Mouse (Mus musculus) cerebellum, adult 2 months (tissue): ENCODE results near the gene Bcar1.

ENCODE experiments used
- CTCF ChIP-seq: fragments of 200-500 bp; IDR thresholded peaks from 2 replicates; pipeline ENCODE4 v1.5.1; 2011; ENCODE audit warnings: low read depth, mild to moderate bottlenecking, control low read depth, low read length, moderate library complexity, borderline replicate concordance; ENCODE audit not compliant: insufficient read depth
- POLR2A ChIP-seq: fragments of 200-500 bp; IDR thresholded peaks from 2 replicates; pipeline ENCODE4 v1.6.1; 2011; ENCODE audit warnings: low read length, control low read depth, borderline replicate concordance; ENCODE audit not compliant: insufficient read depth

DNA sequence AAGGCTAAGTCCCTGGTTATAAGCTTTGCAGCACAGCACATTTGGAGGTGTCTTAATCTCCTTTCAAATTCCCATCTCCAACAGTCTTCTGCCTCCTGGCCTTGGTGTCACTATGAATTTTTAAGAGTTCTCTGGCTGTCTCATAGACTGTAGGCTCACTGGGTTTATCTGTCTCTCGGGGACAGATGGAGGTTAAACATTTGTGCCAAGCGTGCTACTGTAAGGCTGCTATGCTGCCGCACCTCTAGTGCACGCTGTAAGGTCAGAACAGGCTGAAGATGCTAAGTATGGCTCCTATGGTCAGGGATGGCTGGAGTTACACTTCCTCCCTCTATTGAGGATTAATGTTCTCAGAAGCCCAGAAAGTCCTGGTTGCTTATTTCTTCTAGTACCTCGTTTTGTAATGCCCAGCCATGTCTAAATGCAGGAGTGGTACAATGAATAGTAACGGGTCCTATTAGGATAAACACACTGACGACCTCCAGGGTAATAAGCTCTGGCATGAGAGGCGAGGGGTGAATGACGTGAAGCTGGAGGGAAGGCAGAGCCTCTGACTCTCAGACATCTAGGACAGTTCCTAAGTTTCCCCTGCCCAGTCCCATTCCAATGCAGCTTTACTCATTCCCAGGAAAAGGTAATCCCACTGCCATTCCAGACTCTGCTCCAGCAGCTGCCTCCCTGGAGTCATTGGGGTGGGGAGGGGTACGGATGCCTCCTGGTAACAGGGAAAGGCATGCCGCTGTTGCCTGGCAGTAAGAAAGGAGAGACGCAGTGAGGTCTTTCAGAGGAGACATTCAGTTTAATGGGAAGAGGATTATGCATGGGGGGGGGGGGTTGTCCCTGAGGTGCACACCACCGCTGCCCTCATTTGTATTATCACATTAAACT lies 43.3 kb upstream of the Bcar1 start:
- TF ChIP-seq POLR2A, result no peak
- TF ChIP-seq CTCF, result no peak
